Mouse (Mus musculus) embryonic facial prominence, embryonic 15.5 days (tissue): ENCODE measurements at regions not wholly inside any gene's neighbourhood (a gene's known extent, or its start where the extent isn't known, plus 50 kb on each side); places are given as distances from the start of the nearest gene placed in this dataset.

Experiments
- ATAC-seq: fragments of 200-750 bp; cut with Nextera tagmentation; 2 replicates; pipeline ENCODE4 v1.8.0; 2017; ENCODE audit warnings: low read depth, moderate TSS enrichment; ENCODE audit not compliant: insufficient number of reproducible peaks, low FRiP score, low TSS enrichment
- H3K27ac ChIP-seq: fragments of 300-500 bp; sonication (generic); replicated peaks from 2 replicates; pipeline ENCODE4 v1.5.1; 2015; ENCODE audit warnings: mild to moderate bottlenecking, inconsistent platforms
- H3K27me3 ChIP-seq: fragments of 300-500 bp; sonication (generic); 2 replicates; pipeline ENCODE4 v1.6.1; 2015; ENCODE audit warnings: inconsistent platforms
- H3K36me3 ChIP-seq: fragments of 300-500 bp; sonication (generic); 2 replicates; pipeline ENCODE4 v1.6.1; 2015; ENCODE audit warnings: mild to moderate bottlenecking, inconsistent platforms
- H3K4me1 ChIP-seq: fragments of 300-500 bp; sonication (generic); 2 replicates; pipeline ENCODE4 v1.6.1; 2015; ENCODE audit warnings: inconsistent platforms
- H3K4me2 ChIP-seq: fragments of 300-500 bp; sonication (generic); replicated peaks from 2 replicates; pipeline ENCODE4 v1.6.1; 2015; ENCODE audit warnings: mild to moderate bottlenecking, inconsistent platforms
- H3K4me3 ChIP-seq: fragments of 300-500 bp; sonication (generic); replicated peaks from 2 replicates; pipeline ENCODE4 v1.5.1; 2015; ENCODE audit warnings: mild to moderate bottlenecking, inconsistent platforms
- H3K9ac ChIP-seq: fragments of 300-500 bp; sonication (generic); 2 replicates; pipeline ENCODE4 v1.6.1; 2015; ENCODE audit warnings: inconsistent platforms
- H3K9me3 ChIP-seq: fragments of 300-500 bp; sonication (generic); replicated peaks from 2 replicates; pipeline ENCODE4 v1.6.1; 2016; ENCODE audit warnings: inconsistent platforms
- WGBS: fragments of 180-500 bp; shearing (Covaris S2); methylation state at CpG from one replicate; pipeline ENCODE4 v1.1.7; 2015; 5-methylcytosine and 5-hydroxymethylcytosine counted together

DNA sequence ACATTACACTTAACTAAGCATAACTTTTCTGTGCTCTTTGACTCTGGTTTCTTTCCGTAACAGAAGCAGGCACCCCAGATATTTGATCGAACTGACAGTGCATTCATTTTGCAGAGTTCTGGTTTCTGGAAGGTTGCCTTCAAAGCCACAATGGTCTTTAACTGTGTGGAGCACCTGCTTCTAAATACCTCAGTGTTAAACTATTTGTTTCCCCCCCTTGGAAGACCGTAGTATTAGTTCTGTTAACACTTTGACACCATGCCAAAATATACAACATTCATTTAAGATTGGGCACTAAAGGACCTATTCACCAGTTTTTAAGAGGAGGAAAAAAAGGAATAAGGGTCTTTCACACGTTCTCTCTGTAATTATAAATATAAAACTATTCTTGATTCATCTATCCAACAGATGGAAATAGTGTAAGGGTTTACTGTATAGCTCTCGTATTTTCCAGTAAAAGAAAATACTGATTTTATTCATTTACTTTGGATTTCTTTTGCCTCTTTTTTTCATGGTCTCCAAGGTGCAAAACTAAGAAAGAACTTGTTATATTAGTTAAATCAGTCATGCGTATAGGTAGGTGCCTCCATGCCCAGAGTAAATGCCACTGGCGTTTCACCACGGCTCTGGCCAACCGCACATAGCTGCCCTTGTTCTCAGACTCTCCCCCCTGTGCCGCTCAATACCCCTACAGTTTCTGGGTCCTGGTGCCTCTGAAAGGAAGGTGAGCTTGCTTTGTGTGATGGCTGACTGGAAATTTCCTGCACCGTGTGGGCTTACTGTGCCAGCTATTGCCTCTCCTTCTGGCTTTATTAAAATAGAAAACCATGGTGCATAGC, 391.2 kb downstream of the Etnk1 start:
- Histone ChIP-seq H3K27ac (no peak overlapping the region), H3K4me1 (no peaks in the 10 kb centered on the region), H3K4me3 (no peak overlapping the region), H3K36me3 (no peaks in the 10 kb centered on the region), H3K4me2 (no peak overlapping the region), H3K27me3 (no peaks in the 10 kb centered on the region), H3K9ac (no peak overlapping the region), H3K9me3 (no peaks in the 10 kb centered on the region)
- 74% methylated on average over 11 of the region's 11 CpGs for WGBS
- peak; percentile 73 for ATAC-seq

DNA sequence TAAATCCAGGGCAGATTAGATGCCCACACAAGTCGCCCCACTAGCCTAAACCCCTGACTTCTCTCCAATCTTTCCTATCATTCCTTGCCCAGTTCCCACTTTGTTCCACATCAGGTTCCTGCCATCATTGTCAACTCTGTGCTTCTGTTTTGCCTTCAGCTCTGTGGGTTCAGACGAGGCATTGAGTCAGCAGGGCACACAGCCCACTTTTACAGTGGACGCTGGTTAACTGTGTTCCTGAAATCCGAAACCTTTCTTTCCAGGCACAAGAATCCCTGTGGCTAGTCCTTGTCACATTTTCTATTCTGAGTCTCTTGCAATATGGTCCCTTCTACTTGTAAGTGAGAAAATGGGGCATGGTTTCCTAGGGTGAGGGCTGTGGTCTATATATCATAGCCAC, 392.3 kb downstream of the Etnk1 start:
- H3K9me3 ChIP-seq: no peaks in the 10 kb centered on the region
- H3K4me3 ChIP-seq: no peak overlapping the region
- 49% methylated on average over 4 of the region's 4 CpGs for WGBS
- no peak overlapping the region for H3K4me2 ChIP-seq
- no peaks in the 10 kb centered on the region for H3K27me3 ChIP-seq
- H3K27ac ChIP-seq: no peak overlapping the region
- no peak for ATAC-seq
- H3K36me3 ChIP-seq: no peaks in the 10 kb centered on the region
- no peak overlapping the region for H3K9ac ChIP-seq
- H3K4me1 ChIP-seq: no peaks in the 10 kb centered on the region

GRCm38 (mm10) chr6:143561316-143562088, 394.5 kb downstream of the Etnk1 start:
- Histone ChIP-seq H3K9ac (no peak overlapping the region), H3K4me3 (no peak overlapping the region), H3K36me3 (no peaks in the 10 kb centered on the region), H3K27ac (no peak overlapping the region), H3K4me2 (no peak overlapping the region), H3K27me3 (no peaks in the 10 kb centered on the region), H3K9me3 (no peaks in the 10 kb centered on the region), H3K4me1 (no peaks in the 10 kb centered on the region)
- 46% methylated on average over 6 of the region's 6 CpGs for WGBS
- ATAC-seq: no peak

DNA sequence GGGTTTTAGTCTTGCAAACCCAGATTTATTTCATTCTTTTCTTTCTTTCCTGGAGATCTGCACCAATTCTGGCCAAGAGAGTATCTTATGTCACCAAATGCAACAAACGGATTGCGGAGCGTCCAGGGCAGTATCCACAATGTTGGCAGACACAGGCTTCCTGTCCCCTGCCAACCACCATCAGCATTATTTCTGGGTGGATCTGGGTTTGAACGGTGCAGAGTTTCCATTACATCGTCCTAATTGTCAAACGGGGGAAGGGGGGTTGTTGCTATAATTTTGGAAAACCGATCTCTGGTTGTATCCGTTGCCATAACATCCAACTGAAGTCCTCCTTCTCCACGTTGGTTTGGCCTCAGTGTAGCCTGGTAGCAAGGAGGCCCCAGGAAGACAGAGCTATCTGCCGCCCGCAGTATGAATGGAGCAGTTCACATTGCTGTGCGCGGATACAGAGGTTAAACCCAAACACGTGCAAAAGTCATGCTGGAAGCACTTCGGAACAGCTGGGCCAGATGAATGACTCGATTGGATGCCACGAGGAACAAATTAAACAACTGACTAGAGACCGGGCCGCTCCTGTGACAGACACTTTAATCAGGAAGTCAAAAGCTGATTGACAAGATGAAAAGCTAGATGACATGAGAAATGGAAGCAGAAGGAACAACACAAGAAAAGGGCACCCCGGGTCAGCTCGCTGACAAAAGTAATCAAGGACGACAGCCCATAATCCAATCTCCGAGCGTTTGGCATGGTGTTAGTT, 404.5 kb downstream of the Etnk1 start:
- Histone ChIP-seq H3K4me2 (peak overlapping the region; percentile 23), H3K9me3 (no peaks in the 10 kb centered on the region), H3K9ac (no peak overlapping the region), H3K27ac (no peak overlapping the region), H3K27me3 (no peaks in the 10 kb centered on the region), H3K36me3 (no peaks in the 10 kb centered on the region), H3K4me3 (no peak overlapping the region), H3K4me1 (no peaks in the 10 kb centered on the region)
- peak; percentile 63; the same call in 1 of the 2 replicates for ATAC-seq
- 26% methylated on average over 24 of the region's 24 CpGs for WGBS

GRCm38 (mm10) chr6:143579223-143579622, 412.2 kb downstream of the Etnk1 start:
- no peak overlapping the region for H3K27ac ChIP-seq
- H3K9ac ChIP-seq: no peak overlapping the region
- no peak overlapping the region for H3K4me3 ChIP-seq
- H3K36me3 ChIP-seq: no peaks in the 10 kb centered on the region
- no peaks in the 10 kb centered on the region for H3K9me3 ChIP-seq
- no peak overlapping the region for H3K4me2 ChIP-seq
- H3K4me1 ChIP-seq: no peaks in the 10 kb centered on the region
- no peaks in the 10 kb centered on the region for H3K27me3 ChIP-seq
- ATAC-seq: no peak
- WGBS: 87% methylated on average over 1 of the region's 1 CpGs

DNA sequence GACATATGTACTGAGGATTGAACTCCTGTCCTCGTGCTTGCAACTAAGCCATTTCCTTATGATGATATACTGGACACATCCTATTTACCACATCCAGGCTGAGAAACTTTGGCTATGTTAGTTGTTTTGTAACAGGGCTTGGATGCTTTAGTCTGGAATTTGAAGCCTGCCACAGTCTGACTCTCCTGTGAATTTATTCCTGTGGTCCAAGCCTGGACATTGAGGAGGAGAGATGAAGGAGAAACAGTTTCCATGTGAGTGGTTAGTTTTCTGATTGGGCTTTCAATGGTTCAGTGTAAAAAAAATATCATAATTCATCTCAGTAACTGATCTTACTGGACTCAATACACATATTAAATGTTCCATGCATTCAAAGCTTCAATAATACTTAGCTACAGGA, 422.6 kb downstream of the Etnk1 start:
- Histone ChIP-seq H3K4me1 (no peaks in the 10 kb centered on the region), H3K9ac (no peak overlapping the region), H3K36me3 (no peaks in the 10 kb centered on the region), H3K4me2 (no peak overlapping the region), H3K9me3 (no peaks in the 10 kb centered on the region), H3K4me3 (no peak overlapping the region), H3K27ac (no peak overlapping the region), H3K27me3 (no peaks in the 10 kb centered on the region)
- WGBS: 69% methylated on average over 1 of the region's 1 CpGs
- ATAC-seq: no peak

DNA sequence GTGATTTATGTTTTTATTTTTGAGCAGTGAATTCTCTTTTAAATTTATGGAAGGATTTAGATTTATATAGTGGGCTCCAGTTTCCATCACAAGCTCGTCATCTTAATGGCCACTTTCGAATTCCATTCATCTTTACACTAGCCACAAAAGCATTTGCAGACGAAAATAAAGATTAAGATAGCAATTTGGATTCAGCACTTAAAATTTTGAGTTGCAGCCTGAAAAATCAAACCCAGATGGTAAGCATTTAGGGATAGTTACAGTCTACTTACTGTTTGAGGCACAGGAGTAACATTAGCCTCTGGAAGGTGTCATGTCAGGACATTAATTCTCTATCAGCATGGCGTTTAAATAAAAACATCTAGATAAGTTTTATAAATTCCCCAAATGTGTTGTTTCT, 423.2 kb downstream of the Etnk1 start:
- ATAC-seq: no peak
- Histone ChIP-seq H3K4me1 (no peaks in the 10 kb centered on the region), H3K9ac (no peak overlapping the region), H3K4me2 (no peak overlapping the region), H3K27ac (no peak overlapping the region), H3K4me3 (no peak overlapping the region), H3K9me3 (no peaks in the 10 kb centered on the region), H3K27me3 (no peaks in the 10 kb centered on the region), H3K36me3 (no peaks in the 10 kb centered on the region)
- WGBS: 22% methylated on average over 4 of the region's 4 CpGs

DNA sequence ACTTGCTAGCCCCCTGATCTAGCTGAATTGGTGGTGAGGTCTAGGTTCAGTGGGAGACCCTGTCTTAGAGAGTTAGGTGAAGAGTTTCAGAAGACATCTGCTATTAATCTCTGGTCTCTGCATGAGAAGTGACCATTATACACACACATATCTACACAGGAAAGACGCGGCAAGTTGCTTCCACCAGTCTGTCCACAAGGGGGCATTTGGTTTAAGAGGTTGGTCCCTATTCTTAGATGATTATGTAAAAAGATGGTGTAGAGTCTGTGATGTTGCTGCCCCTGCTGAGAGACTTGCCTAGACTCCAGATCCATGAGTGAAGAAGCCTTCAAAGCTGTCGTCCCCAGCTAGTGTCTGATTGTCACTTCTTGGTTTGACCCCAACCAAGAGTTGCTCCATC, 425.5 kb downstream of the Etnk1 start:
- Histone ChIP-seq H3K9me3 (no peaks in the 10 kb centered on the region), H3K9ac (no peak overlapping the region), H3K36me3 (no peaks in the 10 kb centered on the region), H3K4me2 (no peak overlapping the region), H3K4me1 (no peaks in the 10 kb centered on the region), H3K4me3 (no peak overlapping the region), H3K27me3 (no peaks in the 10 kb centered on the region), H3K27ac (no peak overlapping the region)
- ATAC-seq: no peak
- 94% methylated on average over 3 of the region's 3 CpGs for WGBS

- no peak for ATAC-seq
- Histone ChIP-seq H3K9ac (no peak overlapping the region), H3K27ac (no peak overlapping the region), H3K4me3 (no peak overlapping the region), H3K4me1 (no peaks in the 10 kb centered on the region), H3K36me3 (no peaks in the 10 kb centered on the region), H3K27me3 (no peaks in the 10 kb centered on the region), H3K9me3 (no peaks in the 10 kb centered on the region), H3K4me2 (no peak overlapping the region)
- WGBS: 59% methylated on average over 2 of the region's 2 CpGs
Observed at GRCm38 (mm10) chr6:143595486-143595885, 428.5 kb downstream of the Etnk1 start.

DNA sequence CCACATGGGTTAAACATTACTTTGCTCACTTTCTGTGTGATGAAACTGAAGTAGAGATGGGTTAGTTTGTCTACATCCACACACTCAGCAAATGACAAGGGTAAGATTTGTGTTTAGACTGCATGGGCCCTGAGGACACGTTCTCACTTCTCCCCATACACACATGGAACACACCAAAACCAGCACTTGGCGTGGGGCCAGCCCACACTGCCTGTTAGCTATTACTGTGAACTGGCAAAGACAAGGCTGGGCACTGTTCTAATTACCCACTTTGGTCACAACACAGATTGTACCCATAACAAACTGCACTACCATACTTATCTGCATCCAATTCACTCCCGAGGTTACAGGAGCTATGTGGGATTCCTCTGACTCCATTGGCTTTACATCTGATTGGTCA, 430.4 kb downstream of the Etnk1 start:
- Histone ChIP-seq H3K27ac (no peak overlapping the region), H3K4me3 (no peak overlapping the region), H3K36me3 (no peaks in the 10 kb centered on the region), H3K9ac (no peak overlapping the region), H3K4me2 (no peak overlapping the region), H3K9me3 (no peaks in the 10 kb centered on the region), H3K4me1 (no peaks in the 10 kb centered on the region), H3K27me3 (no peaks in the 10 kb centered on the region)
- no peak for ATAC-seq
- WGBS: 36% methylated on average over 3 of the region's 3 CpGs

GRCm38 (mm10) chr6:143598916-143599315, 431.9 kb downstream of the Etnk1 start:
- Histone ChIP-seq H3K9me3 (no peaks in the 10 kb centered on the region), H3K9ac (no peak overlapping the region), H3K4me3 (no peak overlapping the region), H3K27ac (no peak overlapping the region), H3K4me1 (no peaks in the 10 kb centered on the region), H3K36me3 (no peaks in the 10 kb centered on the region), H3K4me2 (no peak overlapping the region), H3K27me3 (no peaks in the 10 kb centered on the region)
- 60% methylated on average over 4 of the region's 4 CpGs for WGBS
- ATAC-seq: no peak
